Mouse (Mus musculus): ENCODE data around the gene Dop1b. TPM values are rescaled to one million over a fixed set of nuclear protein-coding genes. Genes with fewer than 3 reads are reported as not detected.

Dop1b gene
- total RNA-seq, 1 experiment: 11.6 TPM

- H3K9ac ChIP-seq (ENCODE audit: insufficient read depth, low read depth, low read length, poor library complexity, severe bottlenecking): no peak overlapping the region
- DNase-seq (ENCODE audit: low read depth, low spot score): no peak
Observed at GRCm38 (mm10) chr16:93769621-93770020, 57.9 kb downstream of the Dop1b start.

GRCm38 (mm10) chr16:93770271-93770926, 58.7 kb downstream of the Dop1b start:
- Histone ChIP-seq H3K27ac (ENCODE audit: insufficient read depth, low read depth, low read length, poor library complexity, severe bottlenecking) (no peak overlapping the region), H3K4me3 (ENCODE audit: insufficient read depth in 1 of 2, low read depth in 1 of 2, low read length in 2 of 2, poor library complexity in 1 of 2, severe bottlenecking in 1 of 2) (peak overlapping the region; percentile 24 to 46), H3K9ac (ENCODE audit: insufficient read depth, low read depth, low read length, poor library complexity, severe bottlenecking) (0 out of 2 replicates have a peak overlapping the region, but pooled peaks have one; percentile 15), H3K4me1 (ENCODE audit: control insufficient read depth in 2 of 2, insufficient read depth in 2 of 2, low read length in 2 of 2, poor library complexity in 1 of 2) (peaks cover 0 to 6% of the 10 kb centered on the region in 2 experiments; a peak in 1 of 4 replicates), H3K9me3 (ENCODE audit: control insufficient read depth, insufficient read depth, low read depth, low read length) (no peaks in the 10 kb centered on the region), H3K36me3 (ENCODE audit: control insufficient read depth, insufficient read depth, low read length, poor library complexity, severe bottlenecking) (peaks cover 14% of the 10 kb centered on the region; the same call in 1 of the 2 replicates)
- no peak for TF ChIP-seq ZNF384 (IDR thresholded peaks at IDR 0.05; ENCODE audit: low read depth, low read length)
- TF ChIP-seq MAFK (IDR thresholded peaks at IDR 0.05; ENCODE audit: insufficient read depth, low read depth, low read length): no peak
- no peak for TF ChIP-seq HCFC1 (IDR thresholded peaks at IDR 0.05; ENCODE audit: borderline replicate concordance, insufficient read depth, low read length)
- TF ChIP-seq ZC3H11A (IDR thresholded peaks at IDR 0.05; ENCODE audit: borderline replicate concordance, low read depth, low read length): no peak
- no peak for TF ChIP-seq CHD2 (IDR thresholded peaks at IDR 0.05; ENCODE audit: low read depth, low read length)
- in situ Hi-C loops (cut with MboI; ENCODE audit: low sequenced_read_pairs in 2 of 2, unreplicated experiment in 2 of 2): loop anchor here in 1 of 2 experiments (10.0 kb wide), 1 partner anchor 86 kb away; the partner anchor contains the start of gene Cbr3
- DNase-seq (ENCODE audit: low read depth, low spot score): no peak

More at GRCm38 (mm10) chr16:93769621-93770020, 57.9 kb downstream of the Dop1b start:
- Histone ChIP-seq H3K4me3 (ENCODE audit: insufficient read depth in 1 of 2, low read depth in 1 of 2, low read length in 2 of 2, poor library complexity in 1 of 2, severe bottlenecking in 1 of 2) (no peak overlapping the region), H3K9me3 (ENCODE audit: control insufficient read depth, insufficient read depth, low read depth, low read length) (no peaks in the 10 kb centered on the region), H3K36me3 (ENCODE audit: control insufficient read depth, insufficient read depth, low read length, poor library complexity, severe bottlenecking) (peaks cover 14% of the 10 kb centered on the region; the same call in 1 of the 2 replicates), H3K27ac (ENCODE audit: insufficient read depth, low read depth, low read length, poor library complexity, severe bottlenecking) (no peak overlapping the region), H3K4me1 (ENCODE audit: control insufficient read depth in 2 of 2, insufficient read depth in 2 of 2, low read length in 2 of 2, poor library complexity in 1 of 2) (peaks cover 0 to 6% of the 10 kb centered on the region in 2 experiments; a peak in 1 of 4 replicates)
- TF ChIP-seq ZNF384 (IDR thresholded peaks at IDR 0.05; ENCODE audit: low read depth, low read length) (no peak), HCFC1 (IDR thresholded peaks at IDR 0.05; ENCODE audit: borderline replicate concordance, insufficient read depth, low read length) (no peak), MAFK (IDR thresholded peaks at IDR 0.05; ENCODE audit: insufficient read depth, low read depth, low read length) (no peak), ZC3H11A (IDR thresholded peaks at IDR 0.05; ENCODE audit: borderline replicate concordance, low read depth, low read length) (no peak), CHD2 (IDR thresholded peaks at IDR 0.05; ENCODE audit: low read depth, low read length) (no peak)
- in situ Hi-C loops (cut with MboI; ENCODE audit: low sequenced_read_pairs in 2 of 2, unreplicated experiment in 2 of 2): loop anchor here in 1 of 2 experiments (10.0 kb wide), 1 partner anchor 85 kb away; the partner anchor contains the start of gene Cbr3

GRCm38 (mm10) chr16:93774658-93775057, 63.0 kb downstream of the Dop1b start:
- no peak for DNase-seq (ENCODE audit: low read depth, low spot score)
- in situ Hi-C loops (cut with MboI; ENCODE audit: low sequenced_read_pairs in 2 of 2, unreplicated experiment in 2 of 2): loop anchor here in 1 of 2 experiments (10.0 kb wide), 1 partner anchor 90 kb away; the partner anchor contains the start of gene Cbr3

GRCm38 (mm10) chr16:93776468-93776867, 64.8 kb downstream of the Dop1b start:
- Histone ChIP-seq H3K4me3 (ENCODE audit: insufficient read depth in 1 of 2, low read depth in 1 of 2, low read length in 2 of 2, poor library complexity in 1 of 2, severe bottlenecking in 1 of 2) (no peak overlapping the region), H3K9me3 (ENCODE audit: control insufficient read depth, insufficient read depth, low read depth, low read length) (no peaks in the 10 kb centered on the region), H3K4me1 (ENCODE audit: control insufficient read depth in 2 of 2, insufficient read depth in 2 of 2, low read length in 2 of 2, poor library complexity in 1 of 2) (no peaks in the 10 kb centered on the region), H3K27ac (ENCODE audit: insufficient read depth, low read depth, low read length, poor library complexity, severe bottlenecking) (no peak overlapping the region), H3K36me3 (ENCODE audit: control insufficient read depth, insufficient read depth, low read length, poor library complexity, severe bottlenecking) (peaks cover 4% of the 10 kb centered on the region; the same call in 1 of the 2 replicates), H3K9ac (ENCODE audit: insufficient read depth, low read depth, low read length, poor library complexity, severe bottlenecking) (no peak overlapping the region)
- in situ Hi-C loops (cut with MboI; ENCODE audit: low sequenced_read_pairs in 2 of 2, unreplicated experiment in 2 of 2): loop anchor here in 1 of 2 experiments (10.0 kb wide), 1 partner anchor 92 kb away; the partner anchor contains the start of gene Cbr3
- no peak for DNase-seq (ENCODE audit: low read depth, low spot score)
- no peak for TF ChIP-seq ZC3H11A (IDR thresholded peaks at IDR 0.05; ENCODE audit: borderline replicate concordance, low read depth, low read length)
- no peak for TF ChIP-seq MAFK (IDR thresholded peaks at IDR 0.05; ENCODE audit: insufficient read depth, low read depth, low read length)
- no peak for TF ChIP-seq ZNF384 (IDR thresholded peaks at IDR 0.05; ENCODE audit: low read depth, low read length)
- no peak for TF ChIP-seq CHD2 (IDR thresholded peaks at IDR 0.05; ENCODE audit: low read depth, low read length)
- TF ChIP-seq HCFC1 (IDR thresholded peaks at IDR 0.05; ENCODE audit: borderline replicate concordance, insufficient read depth, low read length): no peak

More at GRCm38 (mm10) chr16:93774658-93775057, 63.0 kb downstream of the Dop1b start:
- H3K36me3 ChIP-seq (ENCODE audit: control insufficient read depth, insufficient read depth, low read length, poor library complexity, severe bottlenecking): peaks cover 8% of the 10 kb centered on the region; the same call in 1 of the 2 replicates
- TF ChIP-seq MAFK (IDR thresholded peaks at IDR 0.05; ENCODE audit: insufficient read depth, low read depth, low read length) (no peak), CHD2 (IDR thresholded peaks at IDR 0.05; ENCODE audit: low read depth, low read length) (no peak), HCFC1 (IDR thresholded peaks at IDR 0.05; ENCODE audit: borderline replicate concordance, insufficient read depth, low read length) (no peak), ZNF384 (IDR thresholded peaks at IDR 0.05; ENCODE audit: low read depth, low read length) (no peak)
- peaks cover 0 to 6% of the 10 kb centered on the region in 2 experiments; a peak in 1 of 4 replicates for H3K4me1 ChIP-seq (ENCODE audit: control insufficient read depth in 2 of 2, insufficient read depth in 2 of 2, low read length in 2 of 2, poor library complexity in 1 of 2)
- H3K9ac ChIP-seq (ENCODE audit: insufficient read depth, low read depth, low read length, poor library complexity, severe bottlenecking): no peak overlapping the region
- no peak overlapping the region for H3K27ac ChIP-seq (ENCODE audit: insufficient read depth, low read depth, low read length, poor library complexity, severe bottlenecking)
- no peaks in the 10 kb centered on the region for H3K9me3 ChIP-seq (ENCODE audit: control insufficient read depth, insufficient read depth, low read depth, low read length)
- H3K4me3 ChIP-seq (ENCODE audit: insufficient read depth in 1 of 2, low read depth in 1 of 2, low read length in 2 of 2, poor library complexity in 1 of 2, severe bottlenecking in 1 of 2): no peak overlapping the region

All from ES-E14 (cell line).